Mouse (Mus musculus): ENCODE results near the gene Kif26a. TPM values are rescaled to one million over a fixed set of nuclear protein-coding genes. Genes with fewer than 3 reads are reported as not detected.

Kif26a gene
- polyA plus RNA-seq (2014; fragmentation: Illumina TruSeq; extraction: RNeasy Lipid Tissue Mini Kit (QIAGEN cat#74804); ENCODE audit: low read depth, low replicate concordance): 0.07 TPM

DNA sequence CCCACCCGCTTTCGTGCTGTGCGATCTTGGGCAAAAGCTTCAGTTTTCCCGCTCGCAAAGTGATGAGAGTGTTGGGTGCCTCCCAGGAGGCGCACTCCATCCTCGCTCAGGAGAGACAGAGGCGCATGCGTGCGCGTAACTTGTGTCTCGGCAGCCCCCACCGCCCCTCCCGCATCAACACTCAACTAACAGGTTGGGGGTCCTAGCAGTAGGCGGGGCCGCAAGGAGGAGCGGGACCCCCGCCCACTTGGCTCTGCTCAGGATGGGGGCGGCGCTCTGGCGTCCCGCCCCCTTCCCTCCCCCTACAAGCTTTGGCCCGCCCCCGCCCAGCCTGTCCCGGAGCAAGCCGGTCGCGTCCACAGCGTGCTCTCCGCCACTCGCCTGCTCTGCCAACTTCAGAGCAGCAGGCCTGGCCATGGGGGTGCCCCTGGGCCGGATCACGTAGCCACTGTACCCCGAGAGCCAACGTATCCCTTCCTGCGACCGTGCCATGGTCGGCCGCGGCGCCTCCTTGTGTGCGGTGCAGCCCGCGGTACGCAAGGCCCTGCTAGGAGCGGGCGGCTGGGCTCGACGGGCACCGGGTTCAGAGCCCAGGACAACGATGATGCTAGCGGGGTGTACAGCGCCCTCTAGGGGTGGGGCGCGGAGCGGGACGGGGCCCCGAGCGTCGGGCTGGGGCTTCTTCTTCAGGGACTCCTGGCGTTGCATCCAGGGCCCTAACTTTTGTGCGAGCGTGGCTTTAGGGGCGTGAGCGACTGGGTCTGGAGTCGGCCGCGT, at the start of gene Kif26a:
TSS of gene Kif26a (plus strand) at position 334 of the 777 bp plus-strand sequence.

DNA sequence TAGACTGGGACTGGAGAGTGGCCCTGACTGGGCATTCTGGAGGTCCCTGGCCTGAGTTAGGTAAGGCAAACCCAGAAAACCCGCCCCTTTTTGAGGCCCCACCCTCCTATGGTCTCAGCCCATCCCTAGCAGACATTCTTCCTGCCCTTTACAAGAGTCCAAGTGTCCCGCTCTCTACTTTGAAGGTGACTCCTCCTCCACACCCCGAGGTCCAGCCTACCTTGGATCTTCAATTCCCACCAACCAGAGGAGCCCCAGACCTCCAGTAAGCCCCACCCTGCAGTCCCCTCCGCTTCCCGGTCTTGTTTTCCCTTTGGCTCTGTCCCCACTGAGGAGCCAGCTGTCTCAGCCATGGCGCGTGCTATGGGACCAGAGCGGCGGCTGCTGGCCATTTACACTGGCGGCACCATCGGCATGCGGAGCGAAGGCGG, 39.5 kb upstream of the Kif26a start, which contains the start of gene Aspg:
TSS of gene Aspg (plus strand) at position 139 of the 431 bp plus-strand sequence.

Other genes starting within 250 kb of the Kif26a start
- 7.9 TPM for gene Ppp1r13b, start 238.1 kb upstream of the Kif26a start, polyA plus RNA-seq (2014; fragmentation: Illumina TruSeq; extraction: RNeasy Lipid Tissue Mini Kit (QIAGEN cat#74804); ENCODE audit: low read depth, low replicate concordance)
- 602 TPM for gene Atp5mpl, start 179.2 kb upstream of the Kif26a start, polyA plus RNA-seq (2014; fragmentation: Illumina TruSeq; extraction: RNeasy Lipid Tissue Mini Kit (QIAGEN cat#74804); ENCODE audit: low read depth, low replicate concordance)
- 39.3 TPM for gene Tdrd9, start 174.6 kb upstream of the Kif26a start, polyA plus RNA-seq (2014; fragmentation: Illumina TruSeq; extraction: RNeasy Lipid Tissue Mini Kit (QIAGEN cat#74804); ENCODE audit: low read depth, low replicate concordance)
- gene Rd3l, start 164.9 kb upstream of the Kif26a start, polyA plus RNA-seq (2014; fragmentation: Illumina TruSeq; extraction: RNeasy Lipid Tissue Mini Kit (QIAGEN cat#74804); ENCODE audit: low read depth, low replicate concordance): not detected
- gene Aspg, start 39.5 kb upstream of the Kif26a start, polyA plus RNA-seq (2014; fragmentation: Illumina TruSeq; extraction: RNeasy Lipid Tissue Mini Kit (QIAGEN cat#74804); ENCODE audit: low read depth, low replicate concordance): not detected